Mouse (Mus musculus) olfactory bulb, adult 2 months (tissue): Measurements from ENCODE around the gene Fahd1.

Experiments used
- CTCF ChIP-seq: fragments of 200-500 bp; IDR thresholded peaks from 2 replicates; pipeline ENCODE4 v1.5.1; 2012; ENCODE audit warnings: low read depth, mild to moderate bottlenecking, low read length, moderate library complexity; ENCODE audit not compliant: insufficient read depth
- POLR2A ChIP-seq: fragments of 200-500 bp; IDR thresholded peaks from 2 replicates; pipeline ENCODE4 v1.6.1; 2012; ENCODE audit warnings: mild to moderate bottlenecking, low read depth, low read length, moderate library complexity; ENCODE audit not compliant: insufficient read depth

- TF ChIP-seq POLR2A (no peak), CTCF (no peak)
These were observed 50.7 kb downstream of the Fahd1 start for GRCm38 (mm10) chr17:24799476-24799875.
